Mouse (Mus musculus) erythroblast, embryonic 14.5 days (primary cell): ENCODE measurements around the gene Lrrc4c.

Experiments
- GATA1 ChIP-seq: IDR thresholded peaks from 2 replicates; pipeline ENCODE4 v1.6.1; 2012; ENCODE audit warnings: low read length, inconsistent platforms, mixed read lengths
- TAL1 ChIP-seq: IDR thresholded peaks from 3 replicates; pipeline ENCODE4 v1.6.1; 2012; ENCODE audit warnings: low read length, inconsistent platforms, mixed read lengths

DNA sequence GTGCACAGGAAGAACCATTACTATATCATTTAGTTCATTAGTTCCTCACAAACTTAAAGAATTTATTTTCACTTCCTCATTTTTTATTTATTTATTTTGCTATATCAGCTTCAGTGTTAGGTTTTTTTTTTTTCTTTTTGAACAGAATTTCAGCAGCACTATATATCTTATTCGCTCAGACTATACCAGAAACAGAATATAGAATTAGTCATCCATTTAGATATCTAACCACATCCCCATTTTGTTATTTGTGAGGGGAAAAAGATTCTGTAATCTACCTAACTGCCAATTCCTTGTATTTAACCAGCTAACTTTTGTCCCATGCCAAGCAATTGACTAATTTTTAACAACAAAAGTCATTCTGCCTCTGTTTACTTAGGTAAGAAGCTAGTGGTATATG is 1300.6 kb downstream of the Lrrc4c start:
- TF ChIP-seq GATA1 (no peak), TAL1 (no peak)
